Comparison of ENCODE assay signal across 9 mouse cellular contexts in genomic region chr5:100109543-100110282, GRCm38 (mm10). TPM values are rescaled to one million over a fixed set of nuclear protein-coding genes. Genes with fewer than 3 reads are reported as not detected.
DNase-seq lines count a peak whose midpoint lies in the region; ATAC-seq lines count a peak whose summit lies in the region.
"Had no signal": no experiment of that assay in that cellular context is flagged by ENCODE, and none has a peak within 500 bp of the region (broad histone marks: within the 10 kb centered on the region; RNA-seq: fewer than 3 reads in every experiment).

No protein-coding gene starts in this region.

- H3K9me3 ChIP-seq in hindbrain, embryonic 13.5 days: no peaks in the 10 kb centered on the region
- H3K9me3 ChIP-seq in hindbrain, embryonic 12.5 days (replicated peaks): no peaks in the 10 kb centered on the region
- no peaks in the 10 kb centered on the region for H3K9me3 ChIP-seq in kidney, embryonic 15.5 days (replicated peaks)
- H3K9me3 ChIP-seq in heart, embryonic 11.5 days (replicated peaks; ENCODE audit: control insufficient read depth, low read length): no peaks in the 10 kb centered on the region

- peak; percentile 33 for DNase-seq in testis, postnatal 10 days (ENCODE audit: low spot score)
- no peak for DNase-seq in testis, postnatal 14 days (ENCODE audit: low spot score)
- DNase-seq in B cell, adult 2 months: no peak

- H3K4me2 ChIP-seq in hindbrain, embryonic 13.5 days: no peak overlapping the region
- no peak overlapping the region for H3K4me2 ChIP-seq in hindbrain, embryonic 12.5 days (replicated peaks)
- H3K4me2 ChIP-seq in kidney, embryonic 15.5 days: no peak overlapping the region
- no peak overlapping the region for H3K4me2 ChIP-seq in heart, embryonic 11.5 days
- H3K4me2 ChIP-seq: liver, embryonic 11.5 days had no signal

- no peaks in the 10 kb centered on the region for H3K27me3 ChIP-seq in hindbrain, embryonic 13.5 days
- no peaks in the 10 kb centered on the region for H3K27me3 ChIP-seq in hindbrain, embryonic 12.5 days
- H3K27me3 ChIP-seq in kidney, embryonic 15.5 days: no peaks in the 10 kb centered on the region
- H3K27me3 ChIP-seq in heart, embryonic 11.5 days (ENCODE audit: control insufficient read depth, insufficient read depth, low read length): no peaks in the 10 kb centered on the region

- ATAC-seq in hindbrain, embryonic 13.5 days (ENCODE audit: low FRiP score): no peak
- ATAC-seq in hindbrain, embryonic 12.5 days (ENCODE audit: low FRiP score): no peak
- peak; percentile 61 for ATAC-seq in kidney, embryonic 15.5 days (replicated peaks; ENCODE audit: low FRiP score)
- ATAC-seq in erythroblast, adult 5-6 weeks (replicated peaks; ENCODE audit: low FRiP score, poor library complexity, severe bottlenecking): no peak
- no peak for ATAC-seq in heart, embryonic 11.5 days (replicated peaks; ENCODE audit: insufficient number of reproducible peaks, low FRiP score, low TSS enrichment)

- no peaks in the 10 kb centered on the region for H3K36me3 ChIP-seq in hindbrain, embryonic 13.5 days
- H3K36me3 ChIP-seq in hindbrain, embryonic 12.5 days: no peaks in the 10 kb centered on the region
- no peaks in the 10 kb centered on the region for H3K36me3 ChIP-seq in kidney, embryonic 15.5 days
- no peaks in the 10 kb centered on the region for H3K36me3 ChIP-seq in heart, embryonic 11.5 days (ENCODE audit: control insufficient read depth, insufficient read depth, low read length)

- no peak overlapping the region for H3K4me3 ChIP-seq in hindbrain, embryonic 13.5 days
- no peak overlapping the region for H3K4me3 ChIP-seq in hindbrain, embryonic 12.5 days
- H3K4me3 ChIP-seq in kidney, embryonic 15.5 days (replicated peaks): no peak overlapping the region
- H3K4me3 ChIP-seq in heart, embryonic 11.5 days (ENCODE audit: low read depth, low read length): no peak overlapping the region

- H3K4me1 ChIP-seq in hindbrain, embryonic 13.5 days (replicated peaks): peaks cover 23% of the 10 kb centered on the region
- H3K4me1 ChIP-seq in hindbrain, embryonic 12.5 days: no peaks in the 10 kb centered on the region; the same call in 1 of the 2 replicates
- peaks cover 30% of the 10 kb centered on the region for H3K4me1 ChIP-seq in kidney, embryonic 15.5 days
- no peaks in the 10 kb centered on the region for H3K4me1 ChIP-seq in heart, embryonic 11.5 days (ENCODE audit: control insufficient read depth, insufficient read depth, low read length)

- H3K9ac ChIP-seq in hindbrain, embryonic 13.5 days: no peak overlapping the region
- H3K9ac ChIP-seq in hindbrain, embryonic 12.5 days: no peak overlapping the region
- no peak overlapping the region for H3K9ac ChIP-seq in kidney, embryonic 15.5 days
- H3K9ac ChIP-seq in heart, embryonic 11.5 days (ENCODE audit: low read depth, low read length): no peak overlapping the region

- 0 out of 2 replicates have a peak overlapping the region, but pooled peaks have one; percentile 35 for H3K27ac ChIP-seq in hindbrain, embryonic 13.5 days
- no peak overlapping the region for H3K27ac ChIP-seq in hindbrain, embryonic 12.5 days
- 0 out of 2 replicates have a peak overlapping the region, but pooled peaks have one; percentile 4 for H3K27ac ChIP-seq in kidney, embryonic 15.5 days
- no peak overlapping the region for H3K27ac ChIP-seq in heart, embryonic 11.5 days (ENCODE audit: low read depth, low read length)

- WGBS in hindbrain, embryonic 13.5 days: 47% methylated on average over 7 of the region's 7 CpGs
- 54% methylated on average over 7 of the region's 7 CpGs for WGBS in hindbrain, embryonic 12.5 days
- WGBS in kidney, embryonic 15.5 days: 32% methylated on average over 7 of the region's 7 CpGs
- 51% methylated on average over 7 of the region's 7 CpGs for WGBS in heart, embryonic 11.5 days (ENCODE audit: insufficient replicate concordance)

RNA-seq across cellular contexts. Expression of gene Tmem150c, which starts 49.9 kb away (rescaled TPM):
- 19.4 and 19.6 TPM in 2 replicates for polyA plus RNA-seq in hindbrain, embryonic 13.5 days (2015; fragmentation: Nextera tagmentation; extraction: Ambion mirVana)
- 8.2 and 9.9 TPM in 2 replicates for polyA plus RNA-seq in hindbrain, embryonic 12.5 days (2016; fragmentation: Nextera tagmentation; extraction: Ambion mirVana)
- polyA plus RNA-seq in kidney, embryonic 15.5 days (2015; fragmentation: Nextera tagmentation; extraction: Ambion mirVana): 18.4 and 21.9 TPM in 2 replicates
- total RNA-seq in erythroblast, adult 5-6 weeks (2015; ENCODE audit: low replicate concordance): 0.42 TPM in 1 of 2 replicates, not detected in the other
- 0.28 TPM in 1 of 2 replicates, not detected in the other for total RNA-seq in erythroblast, adult 5-6 weeks (2017; ENCODE audit: low replicate concordance)
- polyA plus RNA-seq in heart, embryonic 11.5 days (2014; fragmentation: Nextera tagmentation; extraction: Ambion mirVana): 0.54 and 1.0 TPM in 2 replicates

Comparison
In these comparisons a context has a peak if more than half of its experiments do, and no peak if none do; other contexts are left out.
1. H3K27ac ChIP-seq: peak in hindbrain, embryonic 13.5 days (single experiment) and kidney, embryonic 15.5 days (single experiment); none in hindbrain, embryonic 12.5 days (single experiment) and heart, embryonic 11.5 days (single experiment).